Comparison of ENCODE assay signal across 9 mouse cellular contexts in genomic region chr1:78419593-78419992, GRCm38 (mm10).
DNase-seq lines count a peak whose midpoint lies in the region; ATAC-seq and TF ChIP-seq lines count a peak whose summit lies in the region.
"Had no signal": no experiment of that assay in that cellular context is flagged by ENCODE, and none has a peak within 500 bp of the region (broad histone marks: within the 10 kb centered on the region; RNA-seq: fewer than 3 reads in every experiment).

No protein-coding gene starts in this region.

- intact Hi-C loops in heart, postnatal 14 days (cut with DNase I) = loop anchor here (1.0 kb wide), 2 partner anchors 204 to 441 kb away; no protein-coding TSS in a partner anchor

- TF ChIP-seq POLR2A in CH12.LX (IDR thresholded peaks at IDR 0.05; ENCODE audit: low read depth, low read length) = no peak
- no peak for TF ChIP-seq POLR2A in bone marrow, adult 2 months (IDR thresholded peaks at IDR 0.05; ENCODE audit: borderline replicate concordance, control insufficient read depth, low read depth, low read length)
- no peak for TF ChIP-seq POLR2A in olfactory bulb, adult 2 months (IDR thresholded peaks at IDR 0.05; ENCODE audit: insufficient read depth, low read depth, low read length)

- TF ChIP-seq RAD21 in CH12.LX (IDR thresholded peaks at IDR 0.05; ENCODE audit: low read depth, low read length) = peak; percentile 81

- peaks cover 12 to 48% of the 10 kb centered on the region in 2 experiments for H3K4me1 ChIP-seq in CH12.LX (ENCODE audit: control insufficient read depth in 1 of 2, insufficient read depth in 2 of 2)
- H3K4me1 ChIP-seq in bone marrow, adult 2 months (ENCODE audit: control insufficient read depth, insufficient read depth, low read length) = peaks cover 1% of the 10 kb centered on the region; the same call in 1 of the 2 replicates
- H3K4me1 ChIP-seq in embryonic facial prominence, embryonic 14.5 days (ENCODE audit: control insufficient read depth, insufficient read depth, low read length) = no peaks in the 10 kb centered on the region
- H3K4me1 ChIP-seq in liver, postnatal 0 days (ENCODE audit: insufficient read depth) = no peaks in the 10 kb centered on the region
- no peaks in the 10 kb centered on the region for H3K4me1 ChIP-seq in olfactory bulb, adult 2 months (ENCODE audit: control insufficient read depth, insufficient read depth, low read length)

- in situ Hi-C loops in CH12.LX (cut with MboI; ENCODE audit: low pct_ligation_motif_present, low pct_unique_long_range_greater_than_20kb, low sequenced_read_pairs) = loop anchor here (25.0 kb wide), 1 partner anchor 432 kb away; no protein-coding TSS in a partner anchor

- H3K79me2 ChIP-seq in CH12.LX (replicated peaks; ENCODE audit: control insufficient read depth, extremely low read depth, insufficient read depth, poor library complexity, severe bottlenecking) = no peaks in the 10 kb centered on the region

- peaks cover 38 to 83% of the 10 kb centered on the region in 2 experiments for H3K36me3 ChIP-seq in CH12.LX (replicated peaks in 1 of 2; ENCODE audit: control insufficient read depth in 1 of 2, insufficient read depth in 1 of 2, low read length in 1 of 2)
- H3K36me3 ChIP-seq in embryonic facial prominence, embryonic 14.5 days (ENCODE audit: control insufficient read depth, insufficient read depth, low read length) = peaks cover 20% of the 10 kb centered on the region; the same call in 1 of the 2 replicates
- H3K36me3 ChIP-seq in liver, postnatal 0 days (replicated peaks; ENCODE audit: insufficient read depth, low read length) = peaks cover 14% of the 10 kb centered on the region; the same call in 1 of the 2 replicates

- DNase-seq in CH12.LX (ENCODE audit: extremely low read depth) = peak; percentile 69
- peak; percentile 83 for DNase-seq in embryonic facial prominence, embryonic 14.5 days (ENCODE audit: low spot score)
- DNase-seq in heart, postnatal 14 days = peak; percentile 79 to 88
- DNase-seq in kidney, postnatal 4 days = peak; percentile 92
- peak; percentile 77 for DNase-seq in liver, postnatal 0 days
- DNase-seq in thymus, postnatal 14 days = peak; percentile 50

- TF ChIP-seq EP300 in CH12.LX (IDR thresholded peaks at IDR 0.05; ENCODE audit: low read length) = no peak
- no peak for TF ChIP-seq EP300 in liver, postnatal 0 days (IDR thresholded peaks at IDR 0.05; ENCODE audit: low read depth)

- WGBS in bone marrow, adult 2 months = 75% methylated on average over 4 of the region's 4 CpGs
- WGBS in embryonic facial prominence, embryonic 14.5 days = 40% methylated on average over 4 of the region's 4 CpGs
- 74% methylated on average over 4 of the region's 4 CpGs for WGBS in liver, postnatal 0 days (ENCODE audit: insufficient replicate concordance)
- 52% methylated on average over 4 of the region's 4 CpGs for WGBS in olfactory bulb, adult 2 months

- no peaks in the 10 kb centered on the region for H3K9me3 ChIP-seq in CH12.LX (replicated peaks; ENCODE audit: low read length)
- no peaks in the 10 kb centered on the region for H3K9me3 ChIP-seq in embryonic facial prominence, embryonic 14.5 days (ENCODE audit: control insufficient read depth, low read length)
- H3K9me3 ChIP-seq in liver, postnatal 0 days (ENCODE audit: low read length) = no peaks in the 10 kb centered on the region

- peak; percentile 75 for ATAC-seq in embryonic facial prominence, embryonic 14.5 days (ENCODE audit: low read depth)
- ATAC-seq in liver, postnatal 0 days = peak; percentile 40; the same call in 1 of the 2 replicates

- dilution Hi-C loops in CH12.LX (cut with MboI; ENCODE audit: extremely low pct_ligation_motif_present, extremely low pct_unique_long_range_greater_than_20kb, low sequenced_read_pairs) = no loop called here

- peak; percentile 53 to 75 for TF ChIP-seq CTCF in CH12.LX (conservative IDR thresholded peaks at IDR 0.05 in 1 of 2, IDR thresholded peaks at IDR 0.05 in 1 of 2; ENCODE audit: low read depth in 2 of 2, low read length in 2 of 2)
- peak; percentile 36; the same call in 1 of the 2 replicates for TF ChIP-seq CTCF in bone marrow, adult 2 months (IDR thresholded peaks at IDR 0.05; ENCODE audit: control insufficient read depth, insufficient read depth, low read length)
- peak; percentile 76 for TF ChIP-seq CTCF in liver, postnatal 0 days (IDR thresholded peaks at IDR 0.05; ENCODE audit: low read depth)
- TF ChIP-seq CTCF in olfactory bulb, adult 2 months (IDR thresholded peaks at IDR 0.05; ENCODE audit: insufficient read depth, low read depth, low read length) = 0 out of 2 replicates have a peak, but pooled peaks have one; percentile 37

- no peak overlapping the region for H3K9ac ChIP-seq in CH12.LX (ENCODE audit: insufficient read depth, low read depth)
- no peak overlapping the region for H3K9ac ChIP-seq in embryonic facial prominence, embryonic 14.5 days (ENCODE audit: low read depth, low read length)
- H3K9ac ChIP-seq in liver, postnatal 0 days (replicated peaks) = no peak overlapping the region

- no peaks in the 10 kb centered on the region for H3K27me3 ChIP-seq in CH12.LX (replicated peaks)
- H3K27me3 ChIP-seq in embryonic facial prominence, embryonic 14.5 days (replicated peaks; ENCODE audit: control insufficient read depth, insufficient read depth, low read length) = no peaks in the 10 kb centered on the region
- no peaks in the 10 kb centered on the region for H3K27me3 ChIP-seq in liver, postnatal 0 days (ENCODE audit: insufficient read depth, low read length)

- H3K4me3 ChIP-seq in CH12.LX (replicated peaks in 1 of 3; ENCODE audit: low read depth in 2 of 3, low read length in 2 of 3, poor library complexity in 1 of 3) = no peak overlapping the region
- no peak overlapping the region for H3K4me3 ChIP-seq in bone marrow, adult 2 months (replicated peaks; ENCODE audit: control insufficient read depth, low read depth, low read length)
- H3K4me3 ChIP-seq in embryonic facial prominence, embryonic 14.5 days (ENCODE audit: low read depth, low read length) = no peak overlapping the region
- no peak overlapping the region for H3K4me3 ChIP-seq in liver, postnatal 0 days (ENCODE audit: low read depth, low read length)
- H3K4me3 ChIP-seq in olfactory bulb, adult 2 months (ENCODE audit: insufficient read depth, low read depth, low read length) = no peak overlapping the region
- H3K4me3 ChIP-seq: erythroblast, embryonic 14.5 days had no signal

- H3K4me2 ChIP-seq in CH12.LX (ENCODE audit: insufficient read depth, low read depth, poor library complexity, severe bottlenecking) = no peak overlapping the region
- H3K4me2 ChIP-seq in embryonic facial prominence, embryonic 14.5 days (ENCODE audit: low read depth, low read length) = no peak overlapping the region
- H3K4me2 ChIP-seq in liver, postnatal 0 days (ENCODE audit: low read depth, low read length) = no peak overlapping the region

- H3K27ac ChIP-seq in CH12.LX (ENCODE audit: insufficient read depth, low read depth) = no peak overlapping the region
- no peak overlapping the region for H3K27ac ChIP-seq in bone marrow, adult 2 months (ENCODE audit: control insufficient read depth, insufficient read depth, low read depth, low read length, poor library complexity)
- no peak overlapping the region for H3K27ac ChIP-seq in embryonic facial prominence, embryonic 14.5 days (replicated peaks; ENCODE audit: low read depth, low read length)
- no peak overlapping the region for H3K27ac ChIP-seq in liver, postnatal 0 days (ENCODE audit: low read depth)
- no peak overlapping the region for H3K27ac ChIP-seq in olfactory bulb, adult 2 months (ENCODE audit: insufficient read depth, low read depth, low read length)

TF ChIP-seq in CH12.LX, 34 proteins besides CTCF, POLR2A, EP300 and RAD21:
- no peak for TF ChIP-seq BHLHE40 (IDR thresholded peaks at IDR 0.05; ENCODE audit: low read depth, low read length)
- TF ChIP-seq JUND (conservative IDR thresholded peaks at IDR 0.05; ENCODE audit: low read depth, low read length) = no peak
- peak; percentile 78 for TF ChIP-seq SMC3 (IDR thresholded peaks at IDR 0.05; ENCODE audit: low read depth, low read length)
